Mouse (Mus musculus) layer of hippocampus, postnatal 25 days (tissue): Measurements from ENCODE around the gene Shld1. TPM values are rescaled to one million over a fixed set of nuclear protein-coding genes. Genes with fewer than 3 reads are reported as not detected.

Experiments used
- DNase-seq, 2 experiments: peaks; one replicate each; pipeline ENCODE4 v3.0.0; 2022; ENCODE audit warnings: mixed read lengths in 2 of 2, low spot score in 1 of 2; ENCODE audit errors: extremely low spot score in 1 of 2
- total RNA-seq, 2 experiments: library from RNA; stranded (reverse); gene quantifications; 2 replicates each; pipeline ENCODE4 v1.2.3; 2021

The Shld1 gene
- total RNA-seq, 2 experiments from 2014 or later = 10.8 to 10.9 TPM

DNA sequence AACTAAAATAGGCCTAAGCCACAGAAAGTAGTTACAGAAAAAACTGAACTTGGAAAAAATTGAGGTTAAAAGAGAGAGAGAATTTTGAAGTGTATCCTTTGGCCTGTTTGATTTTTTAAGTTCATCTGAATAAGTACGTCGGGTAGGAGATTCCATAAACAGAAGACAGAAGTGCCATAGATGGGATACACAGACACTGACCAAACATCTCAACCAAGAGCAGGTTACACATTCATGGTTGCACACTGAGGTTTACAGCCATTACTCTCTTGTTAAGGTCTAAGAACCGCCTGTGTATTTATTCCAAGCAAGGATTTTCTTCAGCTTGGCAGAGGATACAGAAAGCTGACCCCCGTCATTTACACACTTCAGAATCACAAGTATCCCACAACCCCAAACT lies 94.2 kb downstream of the Shld1 start, which contains the start of gene Chgb:
TSS of gene Chgb (plus strand) at position 301 of the 400 bp plus-strand sequence.
- no peak for DNase-seq

DNA sequence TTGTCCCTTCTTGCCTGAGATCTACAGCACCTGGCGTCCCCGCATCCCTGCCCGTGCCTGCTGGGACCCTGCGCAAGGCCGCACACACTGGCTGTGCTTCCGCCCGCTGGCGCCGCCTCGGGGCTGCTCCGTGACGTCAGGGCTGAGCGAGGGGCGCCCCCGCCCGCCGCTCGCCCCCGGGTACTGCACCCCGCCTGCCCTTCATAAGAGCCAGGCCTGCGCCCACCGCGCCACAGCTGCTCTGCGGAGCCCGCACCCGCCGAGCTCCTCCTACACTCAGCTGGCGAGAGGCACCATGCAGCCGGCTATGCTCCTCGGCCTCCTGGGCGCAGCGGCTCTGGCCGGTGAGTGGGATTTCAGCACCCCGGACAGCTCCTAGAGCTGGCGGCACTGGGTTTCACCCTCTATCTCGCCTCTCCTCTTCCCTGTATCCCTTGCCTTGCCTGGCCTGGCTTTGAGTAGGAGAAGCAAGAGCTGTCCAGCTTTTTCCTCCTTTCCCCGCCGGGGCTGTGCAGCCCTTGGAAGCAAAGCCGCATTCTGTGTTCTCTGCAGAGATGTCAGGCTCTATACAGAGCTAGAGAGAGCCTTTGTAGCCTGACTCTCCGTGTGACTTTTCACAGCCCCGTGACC lies 94.8 kb downstream of the Shld1 start:
- peak; percentile 77 to 80 for DNase-seq

GRCm38 (mm10) chr2:132784039-132784438 lies 97.3 kb downstream of the Shld1 start:
- no peak for DNase-seq

DNA sequence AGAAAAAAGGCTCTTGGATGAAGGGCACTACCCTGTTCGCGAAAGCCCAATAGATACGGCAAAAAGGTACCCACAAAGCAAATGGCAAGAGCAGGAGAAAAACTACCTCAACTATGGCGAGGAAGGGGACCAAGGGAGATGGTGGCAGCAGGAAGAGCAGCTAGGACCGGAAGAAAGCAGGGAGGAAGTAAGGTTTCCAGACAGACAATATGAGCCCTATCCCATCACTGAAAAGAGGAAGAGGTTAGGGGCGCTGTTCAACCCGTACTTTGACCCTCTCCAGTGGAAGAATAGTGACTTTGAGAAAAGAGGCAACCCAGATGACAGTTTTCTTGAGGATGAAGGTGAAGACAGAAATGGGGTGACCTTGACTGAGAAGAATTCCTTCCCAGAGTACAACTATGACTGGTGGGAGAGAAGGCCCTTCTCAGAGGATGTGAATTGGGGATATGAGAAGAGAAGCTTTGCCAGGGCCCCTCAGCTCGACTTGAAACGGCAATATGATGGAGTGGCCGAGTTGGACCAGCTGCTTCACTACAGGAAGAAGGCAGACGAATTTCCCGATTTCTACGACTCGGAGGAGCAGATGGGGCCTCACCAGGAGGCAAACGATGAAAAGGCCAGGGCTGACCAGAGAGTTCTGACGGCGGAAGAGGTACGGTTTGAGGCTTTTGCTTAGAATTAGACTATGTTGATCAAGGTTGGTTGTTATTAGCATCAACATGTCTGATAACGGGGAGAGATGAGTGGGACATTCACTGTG lies 106.9 kb downstream of the Shld1 start:
- no peak for DNase-seq

DNA sequence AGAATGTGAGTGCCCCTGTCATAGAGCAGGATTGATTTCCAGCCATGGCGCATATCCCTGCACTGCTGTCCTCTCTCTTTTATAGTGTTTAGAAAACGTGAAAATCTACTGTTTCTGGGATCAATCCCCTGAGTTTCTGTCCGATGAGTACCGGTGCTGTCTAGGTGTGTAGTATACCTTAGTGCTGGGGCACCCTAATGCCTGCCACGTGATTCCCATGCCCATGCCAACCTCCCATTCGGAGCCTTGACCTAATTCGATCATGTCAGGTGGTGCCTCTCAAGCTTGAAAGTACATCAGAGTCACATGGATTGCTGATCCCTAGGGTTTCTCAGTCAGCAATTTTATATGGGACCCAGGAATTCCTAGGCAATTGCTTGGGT lies 107.5 kb downstream of the Shld1 start:
- DNase-seq = no peak

Other genes starting within 250 kb of the Shld1 start
- 10 to 100 TPM; 69.6 to 87.4 TPM for gene Gpcpd1, start 99.2 kb upstream of the Shld1 start, total RNA-seq
- 100 to 1,000 TPM; 293 to 355 TPM for gene Chgb, start 94.3 kb downstream of the Shld1 start, total RNA-seq
- gene Trmt6, start 129.1 kb downstream of the Shld1 start, total RNA-seq = 10 to 100 TPM; 25.9 to 34.3 TPM
- gene Mcm8, start 129.2 kb downstream of the Shld1 start, total RNA-seq = 1 to 10 TPM; 3.4 to 4.0 TPM
- 10 to 100 TPM; 42.1 to 42.9 TPM for gene Crls1, start 159.7 kb downstream of the Shld1 start, total RNA-seq
- gene Lrrn4, start 194.0 kb downstream of the Shld1 start, total RNA-seq = under 1 TPM; 0.56 to 0.98 TPM